Mouse (Mus musculus) forebrain, embryonic 11.5 days (tissue): ENCODE measurements at regions not wholly inside any gene's neighbourhood (a gene's known extent, or its start where the extent isn't known, plus 50 kb on each side); places are given as distances from the start of the nearest gene placed in this dataset.

Experiments used
- ATAC-seq: fragments of 200-750 bp; cut with Nextera tagmentation; replicated peaks from 2 replicates; pipeline ENCODE4 v1.8.0; 2017; ENCODE audit warnings: moderate TSS enrichment; ENCODE audit not compliant: low FRiP score
- DNase-seq: peaks from one replicate; pipeline ENCODE4 v3.0.0-alpha.2; 2017; ENCODE audit warnings: low spot score
- H3K27ac ChIP-seq: fragments of 300-500 bp; sonication (generic); 2 replicates; pipeline ENCODE4 v1.5.1; 2014; ENCODE audit warnings: low read depth, low read length
- H3K27me3 ChIP-seq: fragments of 300-500 bp; sonication (generic); 2 replicates; pipeline ENCODE4 v1.6.1; 2014; ENCODE audit warnings: mild to moderate bottlenecking, low read length, mixed read lengths; ENCODE audit not compliant: control insufficient read depth, insufficient read depth
- H3K36me3 ChIP-seq: fragments of 300-500 bp; sonication (generic); 2 replicates; pipeline ENCODE4 v1.6.1; 2014; ENCODE audit warnings: mild to moderate bottlenecking, low read length, moderate library complexity, mixed read lengths; ENCODE audit not compliant: control insufficient read depth, insufficient read depth
- H3K4me1 ChIP-seq: fragments of 300-500 bp; sonication (generic); replicated peaks from 2 replicates; pipeline ENCODE4 v1.6.1; 2014; ENCODE audit warnings: low read length, mixed read lengths; ENCODE audit not compliant: control insufficient read depth, insufficient read depth
- H3K4me2 ChIP-seq: fragments of 300-500 bp; sonication (generic); 2 replicates; pipeline ENCODE4 v1.6.1; 2014; ENCODE audit warnings: low read depth, mild to moderate bottlenecking, low read length, moderate library complexity, mixed read lengths; ENCODE audit not compliant: severe bottlenecking
- H3K4me3 ChIP-seq: fragments of 300-500 bp; sonication (generic); 2 replicates; pipeline ENCODE4 v1.5.1; 2014; ENCODE audit warnings: low read depth, low read length
- H3K9ac ChIP-seq: fragments of 300-500 bp; sonication (generic); 2 replicates; pipeline ENCODE4 v1.6.1; 2014; ENCODE audit warnings: low read length
- H3K9me3 ChIP-seq: fragments of 300-500 bp; sonication (generic); 2 replicates; pipeline ENCODE4 v1.6.1; 2016; ENCODE audit warnings: low read length, mixed read lengths; ENCODE audit not compliant: control insufficient read depth
- WGBS: fragments of 180-500 bp; shearing (Covaris S2); extraction: QIAGEN DNeasy Blood & Tissue Kit; methylation state at CpG from one replicate; pipeline ENCODE4 v1.1.7; 2014; 5-methylcytosine and 5-hydroxymethylcytosine counted together

GRCm38 (mm10) chr13:5549747-5550146, 311.5 kb upstream of the Klf6 start:
- no peak overlapping the region for H3K4me3 ChIP-seq
- no peaks in the 10 kb centered on the region for H3K4me1 ChIP-seq
- H3K27ac ChIP-seq = no peak overlapping the region
- no peaks in the 10 kb centered on the region for H3K27me3 ChIP-seq
- no peak overlapping the region for H3K9ac ChIP-seq
- no peaks in the 10 kb centered on the region for H3K9me3 ChIP-seq
- 94% methylated on average over 7 of the region's 7 CpGs for WGBS
- H3K4me2 ChIP-seq = no peak overlapping the region
- no peak for ATAC-seq
- no peaks in the 10 kb centered on the region for H3K36me3 ChIP-seq
- no peak for DNase-seq

- DNase-seq = no peak
- WGBS = 91% methylated on average over 3 of the region's 3 CpGs
- H3K9ac ChIP-seq = no peak overlapping the region
- no peaks in the 10 kb centered on the region for H3K36me3 ChIP-seq
- no peak overlapping the region for H3K27ac ChIP-seq
- no peaks in the 10 kb centered on the region for H3K9me3 ChIP-seq
- ATAC-seq = no peak
- no peak overlapping the region for H3K4me3 ChIP-seq
- H3K4me1 ChIP-seq = no peaks in the 10 kb centered on the region
- no peaks in the 10 kb centered on the region for H3K27me3 ChIP-seq
- no peak overlapping the region for H3K4me2 ChIP-seq
Measured at GRCm38 (mm10) chr13:5550354-5550753, 310.9 kb upstream of the Klf6 start.

- DNase-seq (no peak), ATAC-seq (no peak)
- H3K9ac ChIP-seq = no peak overlapping the region
- no peak overlapping the region for H3K27ac ChIP-seq
- no peaks in the 10 kb centered on the region for H3K36me3 ChIP-seq
- H3K27me3 ChIP-seq = no peaks in the 10 kb centered on the region
- H3K4me1 ChIP-seq = no peaks in the 10 kb centered on the region
- no peak overlapping the region for H3K4me2 ChIP-seq
- no peak overlapping the region for H3K4me3 ChIP-seq
- 92% methylated on average over 4 of the region's 4 CpGs for WGBS
- H3K9me3 ChIP-seq = no peaks in the 10 kb centered on the region
Measured at GRCm38 (mm10) chr13:5551131-5551530, 310.2 kb upstream of the Klf6 start.

GRCm38 (mm10) chr13:5553461-5553860, 307.8 kb upstream of the Klf6 start:
- H3K9me3 ChIP-seq = no peaks in the 10 kb centered on the region
- H3K4me1 ChIP-seq = no peaks in the 10 kb centered on the region
- no peaks in the 10 kb centered on the region for H3K36me3 ChIP-seq
- DNase-seq = no peak
- H3K4me2 ChIP-seq = no peak overlapping the region
- no peak overlapping the region for H3K4me3 ChIP-seq
- no peaks in the 10 kb centered on the region for H3K27me3 ChIP-seq
- no peak overlapping the region for H3K9ac ChIP-seq
- no peak for ATAC-seq
- H3K27ac ChIP-seq = no peak overlapping the region

- DNase-seq (no peak), ATAC-seq (no peak)
- Histone ChIP-seq H3K4me3 (no peak overlapping the region), H3K27me3 (no peaks in the 10 kb centered on the region), H3K4me1 (no peaks in the 10 kb centered on the region), H3K4me2 (no peak overlapping the region), H3K27ac (no peak overlapping the region), H3K9me3 (no peaks in the 10 kb centered on the region), H3K36me3 (no peaks in the 10 kb centered on the region), H3K9ac (no peak overlapping the region)
Measured at GRCm38 (mm10) chr13:5558095-5558494, 303.2 kb upstream of the Klf6 start.

GRCm38 (mm10) chr13:5566479-5566878, 294.8 kb upstream of the Klf6 start:
- H3K9me3 ChIP-seq = no peaks in the 10 kb centered on the region
- no peak overlapping the region for H3K4me2 ChIP-seq
- H3K9ac ChIP-seq = no peak overlapping the region
- H3K27me3 ChIP-seq = no peaks in the 10 kb centered on the region
- 86% methylated on average over 2 of the region's 2 CpGs for WGBS
- no peak overlapping the region for H3K4me3 ChIP-seq
- no peak overlapping the region for H3K27ac ChIP-seq
- no peaks in the 10 kb centered on the region for H3K4me1 ChIP-seq
- ATAC-seq = no peak
- no peaks in the 10 kb centered on the region for H3K36me3 ChIP-seq
- DNase-seq = no peak

- H3K27ac ChIP-seq = no peak overlapping the region
- WGBS = 94% methylated on average over 2 of the region's 2 CpGs
- no peak for ATAC-seq
- H3K9ac ChIP-seq = no peak overlapping the region
- no peaks in the 10 kb centered on the region for H3K36me3 ChIP-seq
- no peak overlapping the region for H3K4me2 ChIP-seq
- no peak for DNase-seq
- H3K27me3 ChIP-seq = no peaks in the 10 kb centered on the region
- no peaks in the 10 kb centered on the region for H3K9me3 ChIP-seq
- H3K4me3 ChIP-seq = no peak overlapping the region
- no peaks in the 10 kb centered on the region for H3K4me1 ChIP-seq
Measured at GRCm38 (mm10) chr13:5566896-5567295, 294.4 kb upstream of the Klf6 start.

- no peaks in the 10 kb centered on the region for H3K4me1 ChIP-seq
- H3K36me3 ChIP-seq = no peaks in the 10 kb centered on the region
- no peak overlapping the region for H3K9ac ChIP-seq
- ATAC-seq = no peak
- H3K4me2 ChIP-seq = no peak overlapping the region
- H3K27me3 ChIP-seq = no peaks in the 10 kb centered on the region
- H3K9me3 ChIP-seq = no peaks in the 10 kb centered on the region
- 93% methylated on average over 1 of the region's 1 CpGs for WGBS
- H3K4me3 ChIP-seq = no peak overlapping the region
- no peak overlapping the region for H3K27ac ChIP-seq
- DNase-seq = no peak
Measured at GRCm38 (mm10) chr13:5569579-5569978, 291.7 kb upstream of the Klf6 start.

GRCm38 (mm10) chr13:5570386-5570785, 290.9 kb upstream of the Klf6 start:
- Histone ChIP-seq H3K4me3 (no peak overlapping the region), H3K27me3 (no peaks in the 10 kb centered on the region), H3K9me3 (no peaks in the 10 kb centered on the region), H3K4me2 (no peak overlapping the region), H3K36me3 (no peaks in the 10 kb centered on the region), H3K9ac (no peak overlapping the region), H3K4me1 (no peaks in the 10 kb centered on the region), H3K27ac (no peak overlapping the region)
- ATAC-seq (no peak), DNase-seq (no peak)
- 94% methylated on average over 2 of the region's 2 CpGs for WGBS
